Mouse (Mus musculus): ENCODE data around the gene Rusc2. TPM values are rescaled to one million over a fixed set of nuclear protein-coding genes. Genes with fewer than 3 reads are reported as not detected.

The Rusc2 gene
- polyA plus RNA-seq, 1 experiment from 2014 or later, result 12.4 TPM

GRCm38 (mm10) chr4:43350038-43350560 is 31.7 kb upstream of the Rusc2 start:
- WGBS, result 65% methylated on average over 6 of the region's 6 CpGs
- no peaks in the 10 kb centered on the region for H3K4me1 ChIP-seq (ENCODE audit: control insufficient read depth, insufficient read depth, low read length)
- no peaks in the 10 kb centered on the region for H3K27me3 ChIP-seq (ENCODE audit: control insufficient read depth, insufficient read depth, low read length)
- H3K9me3 ChIP-seq (replicated peaks; ENCODE audit: control insufficient read depth, low read length), result 0 out of 2 replicates have a peak, but pooled peaks cover 2% of the 10 kb centered on the region
- no peak overlapping the region for H3K4me3 ChIP-seq (ENCODE audit: low read length)
- no peaks in the 10 kb centered on the region for H3K36me3 ChIP-seq (ENCODE audit: control insufficient read depth, insufficient read depth)
- no peak overlapping the region for H3K9ac ChIP-seq (ENCODE audit: low read length)
- H3K4me2 ChIP-seq (ENCODE audit: low read depth, low read length), result no peak overlapping the region
- no peak overlapping the region for H3K27ac ChIP-seq (ENCODE audit: low read length)
- no peak for ATAC-seq (replicated peaks; ENCODE audit: extremely low read depth, insufficient read depth, low FRiP score)

- no peaks in the 10 kb centered on the region for H3K4me1 ChIP-seq (ENCODE audit: control insufficient read depth, insufficient read depth, low read length)
- H3K27me3 ChIP-seq (ENCODE audit: control insufficient read depth, insufficient read depth, low read length), result no peaks in the 10 kb centered on the region
- 79% methylated on average over 6 of the region's 6 CpGs for WGBS
- no peak overlapping the region for H3K4me3 ChIP-seq (ENCODE audit: low read length)
- H3K36me3 ChIP-seq (ENCODE audit: control insufficient read depth, insufficient read depth), result no peaks in the 10 kb centered on the region
- no peak overlapping the region for H3K27ac ChIP-seq (ENCODE audit: low read length)
- no peak overlapping the region for H3K4me2 ChIP-seq (ENCODE audit: low read depth, low read length)
- H3K9ac ChIP-seq (ENCODE audit: low read length), result no peak overlapping the region
- H3K9me3 ChIP-seq (replicated peaks; ENCODE audit: control insufficient read depth, low read length), result 0 out of 2 replicates have a peak, but pooled peaks cover 2% of the 10 kb centered on the region
- no peak for ATAC-seq (replicated peaks; ENCODE audit: extremely low read depth, insufficient read depth, low FRiP score)
These were observed 28.1 kb upstream of the Rusc2 start for GRCm38 (mm10) chr4:43353662-43354061.

DNA sequence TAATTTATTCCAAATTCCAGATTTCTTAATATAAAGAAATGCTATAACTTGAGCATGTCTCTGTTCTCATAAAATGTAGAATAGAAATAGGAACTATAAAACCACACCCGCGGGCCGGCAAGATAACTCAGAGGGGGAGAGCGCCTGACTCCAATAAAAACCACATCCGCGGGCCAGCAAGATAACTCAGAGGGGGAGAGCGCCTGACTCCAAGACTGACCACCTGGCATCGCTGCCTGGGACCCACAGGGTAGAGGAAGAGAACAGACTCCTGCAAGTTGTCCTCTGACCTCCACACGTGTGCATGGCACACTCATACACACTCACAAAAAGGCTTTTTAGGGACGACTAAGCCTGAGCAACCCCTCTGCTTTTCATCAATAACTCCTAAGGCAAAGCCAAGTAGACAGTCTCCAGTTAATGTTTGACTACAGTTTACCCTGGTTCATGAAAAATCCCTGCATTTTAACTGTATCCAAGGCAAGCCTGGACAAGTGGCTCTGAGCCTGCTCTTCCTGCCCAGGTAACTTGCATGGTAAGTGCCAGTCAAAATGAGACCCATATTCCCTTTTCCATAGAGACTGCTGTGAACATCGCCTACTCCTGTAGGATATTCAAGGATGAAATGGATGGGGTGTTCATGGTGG is 16.7 kb upstream of the Rusc2 start:
- no peak overlapping the region for H3K4me3 ChIP-seq (ENCODE audit: low read length)
- WGBS, result 74% methylated on average over 11 of the region's 11 CpGs
- H3K27me3 ChIP-seq (ENCODE audit: control insufficient read depth, insufficient read depth, low read length), result no peaks in the 10 kb centered on the region
- no peaks in the 10 kb centered on the region for H3K36me3 ChIP-seq (ENCODE audit: control insufficient read depth, insufficient read depth)
- no peak for ATAC-seq (replicated peaks; ENCODE audit: extremely low read depth, insufficient read depth, low FRiP score)
- no peak overlapping the region for H3K4me2 ChIP-seq (ENCODE audit: low read depth, low read length)
- H3K4me1 ChIP-seq (ENCODE audit: control insufficient read depth, insufficient read depth, low read length), result no peaks in the 10 kb centered on the region
- H3K9ac ChIP-seq (ENCODE audit: low read length), result no peak overlapping the region
- no peaks in the 10 kb centered on the region for H3K9me3 ChIP-seq (replicated peaks; ENCODE audit: control insufficient read depth, low read length)
- no peak overlapping the region for H3K27ac ChIP-seq (ENCODE audit: low read length)

DNA sequence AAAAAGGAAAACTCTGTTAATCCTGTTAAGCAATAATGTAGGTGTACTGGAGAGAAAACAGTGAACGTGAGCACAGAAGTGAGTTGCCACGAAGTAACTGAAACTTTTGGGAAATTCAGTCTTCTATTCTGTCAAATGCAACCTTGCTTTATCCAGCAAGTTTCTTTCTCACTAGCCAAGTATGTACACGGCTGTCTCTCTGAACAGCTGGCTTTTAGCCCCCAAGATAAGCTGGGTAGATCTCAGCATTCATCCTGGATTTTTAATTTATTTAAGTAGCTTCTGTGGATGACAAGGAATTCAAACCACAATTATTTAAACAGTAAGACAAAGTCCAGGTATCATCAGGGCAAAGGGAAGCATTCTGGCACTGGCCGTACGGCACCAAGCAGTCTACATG is 14.5 kb upstream of the Rusc2 start:
- Histone ChIP-seq H3K9ac (ENCODE audit: low read length) (no peak overlapping the region), H3K4me2 (ENCODE audit: low read depth, low read length) (no peak overlapping the region), H3K4me1 (ENCODE audit: control insufficient read depth, insufficient read depth, low read length) (no peaks in the 10 kb centered on the region), H3K36me3 (ENCODE audit: control insufficient read depth, insufficient read depth) (no peaks in the 10 kb centered on the region), H3K27me3 (ENCODE audit: control insufficient read depth, insufficient read depth, low read length) (no peaks in the 10 kb centered on the region), H3K4me3 (ENCODE audit: low read length) (no peak overlapping the region), H3K9me3 (replicated peaks; ENCODE audit: control insufficient read depth, low read length) (no peaks in the 10 kb centered on the region), H3K27ac (ENCODE audit: low read length) (no peak overlapping the region)
- ATAC-seq (replicated peaks; ENCODE audit: extremely low read depth, insufficient read depth, low FRiP score), result no peak
- WGBS, result 68% methylated on average over 5 of the region's 5 CpGs

DNA sequence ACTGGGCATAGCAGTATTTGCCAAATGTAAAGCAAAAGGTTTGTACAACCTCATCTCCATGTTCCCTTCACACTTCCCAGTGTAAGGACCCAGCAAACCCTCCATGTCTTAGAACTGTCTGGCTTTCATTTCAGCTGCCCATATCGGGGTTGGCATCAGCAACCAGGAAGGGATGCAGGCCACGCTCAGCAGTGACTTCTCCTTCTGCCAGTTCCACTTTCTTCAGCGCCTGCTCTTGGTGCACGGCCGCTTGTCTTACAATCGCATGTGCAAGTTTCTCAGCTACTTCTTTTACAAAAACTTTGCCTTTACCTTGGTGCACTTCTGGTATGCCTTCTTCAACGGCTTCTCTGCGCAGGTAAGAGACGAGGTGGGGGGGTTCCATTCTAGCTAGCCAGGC is 14.0 kb upstream of the Rusc2 start:
- whole genome bisulfite sequencing, result 85% methylated on average over 9 of the region's 9 CpGs
- no peak for ATAC-seq (replicated peaks; ENCODE audit: extremely low read depth, insufficient read depth, low FRiP score)

GRCm38 (mm10) chr4:43371406-43371805 is 10.4 kb upstream of the Rusc2 start:
- 66% methylated on average over 8 of the region's 11 CpGs for WGBS
- no peaks in the 10 kb centered on the region for H3K36me3 ChIP-seq (ENCODE audit: control insufficient read depth, insufficient read depth)

More for the DNA sequence above, 14.0 kb upstream of the Rusc2 start:
- Histone ChIP-seq H3K9me3 (replicated peaks; ENCODE audit: control insufficient read depth, low read length) (no peaks in the 10 kb centered on the region), H3K4me1 (ENCODE audit: control insufficient read depth, insufficient read depth, low read length) (no peaks in the 10 kb centered on the region), H3K27ac (ENCODE audit: low read length) (no peak overlapping the region), H3K4me2 (ENCODE audit: low read depth, low read length) (no peak overlapping the region), H3K27me3 (ENCODE audit: control insufficient read depth, insufficient read depth, low read length) (no peaks in the 10 kb centered on the region), H3K9ac (ENCODE audit: low read length) (no peak overlapping the region), H3K4me3 (ENCODE audit: low read length) (no peak overlapping the region), H3K36me3 (ENCODE audit: control insufficient read depth, insufficient read depth) (no peaks in the 10 kb centered on the region)

DNA sequence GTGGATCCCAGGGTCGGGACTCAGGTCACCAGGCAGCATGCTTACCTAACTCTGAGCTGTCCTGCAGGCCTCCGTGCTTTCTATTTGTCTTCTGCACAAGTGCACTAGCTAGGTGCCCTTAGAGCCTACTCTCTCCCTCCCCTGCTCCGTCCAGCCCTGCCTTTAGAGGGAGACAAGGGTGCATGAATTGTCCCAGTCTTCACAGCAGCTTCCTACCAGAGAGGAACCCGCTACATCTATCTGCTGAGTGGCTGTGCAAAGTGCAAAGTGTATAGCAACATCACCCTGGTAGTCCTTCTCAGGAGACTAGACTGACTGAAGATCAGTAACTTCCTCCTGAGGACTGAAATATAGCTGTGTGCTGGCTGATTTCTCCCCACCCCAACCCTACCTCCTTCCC is 9.6 kb upstream of the Rusc2 start:
- Histone ChIP-seq H3K9ac (ENCODE audit: low read length) (no peak overlapping the region), H3K4me1 (ENCODE audit: control insufficient read depth, insufficient read depth, low read length) (no peaks in the 10 kb centered on the region), H3K4me2 (ENCODE audit: low read depth, low read length) (no peak overlapping the region), H3K9me3 (replicated peaks; ENCODE audit: control insufficient read depth, low read length) (no peaks in the 10 kb centered on the region), H3K4me3 (ENCODE audit: low read length) (no peak overlapping the region), H3K36me3 (ENCODE audit: control insufficient read depth, insufficient read depth) (no peaks in the 10 kb centered on the region), H3K27me3 (ENCODE audit: control insufficient read depth, insufficient read depth, low read length) (no peaks in the 10 kb centered on the region), H3K27ac (ENCODE audit: low read length) (no peak overlapping the region)
- ATAC-seq (replicated peaks; ENCODE audit: extremely low read depth, insufficient read depth, low FRiP score), result no peak
- WGBS, result 58% methylated on average over 4 of the region's 4 CpGs

More at GRCm38 (mm10) chr4:43371406-43371805, 10.4 kb upstream of the Rusc2 start:
- Histone ChIP-seq H3K27me3 (ENCODE audit: control insufficient read depth, insufficient read depth, low read length) (no peaks in the 10 kb centered on the region), H3K9me3 (replicated peaks; ENCODE audit: control insufficient read depth, low read length) (no peaks in the 10 kb centered on the region), H3K4me3 (ENCODE audit: low read length) (no peak overlapping the region), H3K27ac (ENCODE audit: low read length) (no peak overlapping the region), H3K4me1 (ENCODE audit: control insufficient read depth, insufficient read depth, low read length) (no peaks in the 10 kb centered on the region), H3K9ac (ENCODE audit: low read length) (no peak overlapping the region), H3K4me2 (ENCODE audit: low read depth, low read length) (no peak overlapping the region)
- no peak for ATAC-seq (replicated peaks; ENCODE audit: extremely low read depth, insufficient read depth, low FRiP score)

DNA sequence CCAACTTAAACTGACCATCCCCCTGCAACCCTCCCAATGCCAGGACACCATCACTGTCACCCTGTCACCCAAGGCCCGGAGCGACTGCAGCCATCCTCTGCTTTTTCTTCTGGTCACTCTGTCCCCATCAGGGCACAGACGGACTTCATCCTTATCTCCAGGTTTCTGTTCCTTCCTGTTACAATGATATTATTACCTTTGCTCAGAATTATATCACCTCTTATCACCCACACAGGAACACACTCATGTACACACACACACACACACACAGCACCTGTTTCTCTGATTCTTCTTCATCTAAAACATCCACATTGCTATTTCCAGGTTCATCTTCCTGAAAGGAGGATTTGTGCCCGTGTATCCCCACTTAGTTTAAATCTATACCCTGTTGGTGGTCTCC is 7.5 kb upstream of the Rusc2 start:
- no peaks in the 10 kb centered on the region for H3K36me3 ChIP-seq (ENCODE audit: control insufficient read depth, insufficient read depth)
- no peaks in the 10 kb centered on the region for H3K4me1 ChIP-seq (ENCODE audit: control insufficient read depth, insufficient read depth, low read length)
- no peak overlapping the region for H3K4me2 ChIP-seq (ENCODE audit: low read depth, low read length)
- 52% methylated on average over 4 of the region's 4 CpGs for WGBS
- H3K9ac ChIP-seq (ENCODE audit: low read length), result no peak overlapping the region
- H3K4me3 ChIP-seq (ENCODE audit: low read length), result no peak overlapping the region
- no peaks in the 10 kb centered on the region for H3K27me3 ChIP-seq (ENCODE audit: control insufficient read depth, insufficient read depth, low read length)
- H3K27ac ChIP-seq (ENCODE audit: low read length), result no peak overlapping the region
- no peak for ATAC-seq (replicated peaks; ENCODE audit: extremely low read depth, insufficient read depth, low FRiP score)
- no peaks in the 10 kb centered on the region for H3K9me3 ChIP-seq (replicated peaks; ENCODE audit: control insufficient read depth, low read length)

DNA sequence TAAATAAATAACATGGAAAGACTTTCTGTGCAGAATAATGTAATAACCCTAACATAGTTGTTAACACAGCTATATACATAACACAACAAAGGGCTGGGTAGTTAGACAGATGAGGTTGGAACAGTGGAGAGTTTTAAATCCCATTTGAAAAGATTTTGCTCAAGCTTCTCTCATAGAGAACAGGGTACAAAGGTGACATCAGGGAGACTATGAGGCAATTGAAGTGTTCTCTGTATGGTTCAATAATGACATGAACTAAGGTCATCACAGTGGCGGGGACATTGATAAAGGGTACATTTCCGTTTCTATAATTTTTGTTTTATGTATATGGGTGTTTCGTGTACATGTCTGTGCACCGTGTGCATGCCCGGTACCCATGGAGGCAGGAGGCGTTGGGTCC is 2.2 kb upstream of the Rusc2 start:
- Histone ChIP-seq H3K4me3 (ENCODE audit: low read length) (no peak overlapping the region), H3K27ac (ENCODE audit: low read length) (no peak overlapping the region), H3K4me2 (ENCODE audit: low read depth, low read length) (no peak overlapping the region), H3K36me3 (ENCODE audit: control insufficient read depth, insufficient read depth) (no peaks in the 10 kb centered on the region), H3K27me3 (ENCODE audit: control insufficient read depth, insufficient read depth, low read length) (no peaks in the 10 kb centered on the region), H3K9ac (ENCODE audit: low read length) (no peak overlapping the region), H3K9me3 (replicated peaks; ENCODE audit: control insufficient read depth, low read length) (no peaks in the 10 kb centered on the region), H3K4me1 (ENCODE audit: control insufficient read depth, insufficient read depth, low read length) (peaks cover 9% of the 10 kb centered on the region)
- ATAC-seq (replicated peaks; ENCODE audit: extremely low read depth, insufficient read depth, low FRiP score), result no peak
- 90% methylated on average over 6 of the region's 6 CpGs for WGBS
